Mouse (Mus musculus): Measurements from ENCODE around the gene Nfatc2ip. TPM values are rescaled to one million over a fixed set of nuclear protein-coding genes. Genes with fewer than 3 reads are reported as not detected.

The Nfatc2ip gene
- polyA plus RNA-seq (2015; fragmentation: Nextera tagmentation; extraction: Ambion mirVana): 1.0 and 1.7 TPM in 2 replicates

DNA sequence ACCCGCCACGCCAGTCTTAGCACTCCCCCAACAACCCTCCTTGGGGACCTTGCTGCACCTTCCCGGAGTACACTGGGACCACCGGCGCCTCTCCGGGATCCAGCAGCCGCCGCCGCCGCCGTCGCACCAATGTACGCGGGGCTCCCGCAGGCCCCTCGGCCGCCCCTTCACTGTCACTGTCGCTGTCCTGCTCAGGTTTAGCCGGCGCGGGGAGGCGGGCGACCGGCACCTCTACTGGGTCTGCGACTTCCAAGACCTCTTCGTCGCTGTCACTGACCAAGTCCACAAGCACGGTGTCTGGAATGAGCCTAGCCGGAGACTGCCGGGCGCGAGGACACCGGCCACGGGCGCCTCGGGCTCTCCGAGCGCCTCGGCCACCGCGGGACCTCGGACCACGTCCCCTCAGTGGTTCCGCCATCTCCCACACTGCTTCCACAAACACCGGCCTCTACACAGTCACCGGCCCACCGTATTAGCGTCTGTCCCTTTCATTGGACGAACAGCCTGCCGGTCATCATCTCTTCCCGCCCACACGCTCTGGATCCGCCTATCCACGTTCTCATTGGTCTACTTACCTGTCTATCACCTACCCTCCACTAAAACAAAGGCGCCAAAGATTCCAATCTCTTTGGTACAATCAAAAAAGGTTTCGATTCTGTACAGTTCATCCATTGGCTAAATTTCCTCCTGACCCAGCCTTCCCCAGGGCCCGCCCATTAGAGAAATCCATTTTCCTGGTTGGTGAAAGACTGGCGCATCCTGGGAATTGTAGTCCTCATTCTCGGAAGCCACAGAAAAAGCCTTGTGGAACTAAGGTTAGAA lies at the start of gene Nfatc2ip:
Nfatc2ip (minus strand) TSS at position 440 of the 822 bp plus-strand sequence.
- Histone ChIP-seq H3K9me3 (no peaks in the 10 kb centered on the region), H3K4me3 (peak within 1 kb of the TSS; percentile 86), H3K27me3 (replicated peaks) (no peaks in the 10 kb centered on the region), H3K4me2 (peak within 1 kb of the TSS; percentile 78), H3K4me1 (peaks cover 15% of the 10 kb centered on the region), H3K27ac (replicated peaks) (peak within 1 kb of the TSS; percentile 70), H3K36me3 (peaks cover 7% of the 10 kb centered on the region; the same call in 1 of the 2 replicates), H3K9ac (peak within 1 kb of the TSS; percentile 89)
- WGBS: 1% methylated on average over 59 of the region's 59 CpGs
- peak; percentile 99 for ATAC-seq (ENCODE audit: extremely low read depth, insufficient number of reproducible peaks, low FRiP score, low TSS enrichment)

DNA sequence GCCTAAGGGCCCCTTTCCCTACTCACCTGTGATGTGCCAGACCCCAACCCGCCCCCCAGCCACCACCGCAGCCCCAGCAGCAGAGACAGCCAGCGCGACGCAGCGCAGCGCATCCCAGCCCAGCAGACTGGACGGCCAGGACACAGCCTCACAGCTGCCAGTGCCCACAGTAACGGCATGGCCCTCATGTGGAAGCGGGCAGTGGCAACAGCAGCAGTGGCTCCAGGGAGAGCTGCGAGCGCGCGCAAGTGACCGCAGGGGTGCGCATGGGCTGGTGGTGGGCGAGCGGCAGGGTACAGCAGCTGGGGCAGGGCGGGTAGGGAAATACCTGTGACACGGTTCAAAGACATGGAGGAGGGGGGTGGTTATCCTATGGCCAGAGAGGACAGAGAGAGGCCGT lies 49.7 kb upstream of the Nfatc2ip start:
- Histone ChIP-seq H3K9me3 (no peaks in the 10 kb centered on the region), H3K4me1 (no peaks in the 10 kb centered on the region), H3K4me2 (no peak overlapping the region), H3K36me3 (peaks cover 64% of the 10 kb centered on the region), H3K9ac (no peak overlapping the region), H3K27ac (replicated peaks) (no peak overlapping the region), H3K4me3 (no peak overlapping the region), H3K27me3 (replicated peaks) (no peaks in the 10 kb centered on the region)
- no peak for ATAC-seq (ENCODE audit: extremely low read depth, insufficient number of reproducible peaks, low FRiP score, low TSS enrichment)
- 85% methylated on average over 21 of the region's 21 CpGs for WGBS

DNA sequence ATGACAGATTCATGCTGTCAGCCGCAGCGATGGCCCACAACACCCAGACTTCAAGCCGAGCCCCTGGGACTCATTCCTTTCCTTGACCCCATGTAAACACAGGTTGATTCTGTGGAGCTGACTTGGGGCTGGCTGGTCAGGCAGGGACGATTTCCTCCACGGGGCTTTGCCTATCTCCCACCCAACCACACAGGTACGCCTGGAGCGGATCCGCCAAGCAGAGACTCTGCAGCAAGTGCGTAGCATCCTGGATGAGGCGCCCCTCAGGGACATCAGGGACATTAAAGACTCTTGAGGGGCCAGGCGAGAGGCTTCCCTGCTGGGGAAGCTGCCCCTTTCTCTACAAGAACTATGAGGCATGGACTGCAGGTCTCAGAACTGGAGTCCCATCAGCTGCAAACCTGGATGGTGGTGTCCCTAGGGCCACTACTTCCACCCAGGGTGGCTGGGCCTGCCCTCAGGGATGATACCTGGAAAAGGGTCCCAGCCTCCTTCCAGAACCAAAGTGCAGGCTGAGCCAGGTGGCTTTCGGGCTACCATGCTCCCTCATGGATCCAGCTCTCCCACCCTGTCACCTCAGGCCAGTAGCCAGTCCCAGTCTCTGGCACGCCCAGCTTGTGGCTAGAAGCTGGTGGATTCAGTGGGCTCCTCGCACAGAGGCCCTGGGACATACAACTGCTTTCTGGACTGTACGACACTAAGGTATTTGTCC lies 48.7 kb upstream of the Nfatc2ip start:
- Histone ChIP-seq H3K27ac (replicated peaks) (no peak overlapping the region), H3K9ac (no peak overlapping the region), H3K4me3 (no peak overlapping the region), H3K9me3 (no peaks in the 10 kb centered on the region), H3K4me1 (no peaks in the 10 kb centered on the region), H3K27me3 (replicated peaks) (no peaks in the 10 kb centered on the region), H3K36me3 (peaks cover 74% of the 10 kb centered on the region), H3K4me2 (no peak overlapping the region)
- WGBS: 86% methylated on average over 15 of the region's 15 CpGs
- ATAC-seq (ENCODE audit: extremely low read depth, insufficient number of reproducible peaks, low FRiP score, low TSS enrichment): no peak

DNA sequence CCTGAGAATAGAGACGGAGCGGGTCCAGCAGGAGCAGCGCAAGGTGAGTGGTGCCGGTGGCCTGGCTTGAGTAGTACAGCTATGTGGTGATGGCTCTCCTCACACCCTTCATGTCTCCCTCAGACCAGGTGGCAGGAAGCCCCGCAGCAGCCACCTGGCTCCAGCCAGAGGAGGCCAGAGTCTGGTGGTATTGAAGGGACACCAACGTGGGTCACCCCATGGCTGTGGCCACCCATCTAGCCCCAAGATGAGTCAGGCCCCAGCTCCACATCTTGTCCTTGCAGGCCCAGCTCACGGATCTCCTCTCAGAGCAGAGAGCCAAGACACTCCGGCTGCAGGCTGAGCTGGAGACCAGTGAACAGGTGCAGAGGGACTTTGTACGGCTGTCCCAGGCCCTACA lies 48.0 kb upstream of the Nfatc2ip start:
- H3K4me1 ChIP-seq: no peaks in the 10 kb centered on the region
- H3K9me3 ChIP-seq: no peaks in the 10 kb centered on the region
- H3K4me2 ChIP-seq: no peak overlapping the region
- H3K27me3 ChIP-seq (replicated peaks): no peaks in the 10 kb centered on the region
- 90% methylated on average over 9 of the region's 9 CpGs for WGBS
- H3K27ac ChIP-seq (replicated peaks): no peak overlapping the region
- H3K36me3 ChIP-seq: peaks cover 80% of the 10 kb centered on the region
- no peak for ATAC-seq (ENCODE audit: extremely low read depth, insufficient number of reproducible peaks, low FRiP score, low TSS enrichment)
- H3K4me3 ChIP-seq: no peak overlapping the region
- no peak overlapping the region for H3K9ac ChIP-seq

DNA sequence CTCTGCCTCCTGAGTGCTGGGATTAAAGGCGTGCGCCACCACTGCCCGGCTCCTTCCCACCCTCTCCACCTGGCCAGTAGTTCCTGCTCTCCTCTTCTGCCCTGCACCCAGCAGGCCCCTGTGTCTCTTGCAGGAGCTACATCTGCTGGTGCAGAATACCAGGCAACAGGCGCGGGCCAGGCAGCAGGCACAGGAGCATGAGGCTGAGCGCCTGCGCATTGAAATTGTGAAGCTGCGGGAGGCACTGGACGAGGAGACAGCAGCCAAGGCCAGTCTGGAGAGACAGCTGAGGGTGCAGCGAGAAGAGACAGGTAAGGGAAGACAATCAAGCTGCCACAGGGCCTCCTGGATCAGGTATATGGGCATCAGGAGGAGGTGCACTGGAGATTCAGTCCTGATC lies 47.5 kb upstream of the Nfatc2ip start:
- peaks cover 83% of the 10 kb centered on the region for H3K36me3 ChIP-seq
- no peaks in the 10 kb centered on the region for H3K27me3 ChIP-seq (replicated peaks)
- H3K9ac ChIP-seq: no peak overlapping the region
- ATAC-seq (ENCODE audit: extremely low read depth, insufficient number of reproducible peaks, low FRiP score, low TSS enrichment): no peak
- 87% methylated on average over 10 of the region's 10 CpGs for WGBS
- H3K4me2 ChIP-seq: no peak overlapping the region
- H3K9me3 ChIP-seq: no peaks in the 10 kb centered on the region
- H3K4me3 ChIP-seq: no peak overlapping the region
- H3K4me1 ChIP-seq: no peaks in the 10 kb centered on the region
- H3K27ac ChIP-seq (replicated peaks): no peak overlapping the region

DNA sequence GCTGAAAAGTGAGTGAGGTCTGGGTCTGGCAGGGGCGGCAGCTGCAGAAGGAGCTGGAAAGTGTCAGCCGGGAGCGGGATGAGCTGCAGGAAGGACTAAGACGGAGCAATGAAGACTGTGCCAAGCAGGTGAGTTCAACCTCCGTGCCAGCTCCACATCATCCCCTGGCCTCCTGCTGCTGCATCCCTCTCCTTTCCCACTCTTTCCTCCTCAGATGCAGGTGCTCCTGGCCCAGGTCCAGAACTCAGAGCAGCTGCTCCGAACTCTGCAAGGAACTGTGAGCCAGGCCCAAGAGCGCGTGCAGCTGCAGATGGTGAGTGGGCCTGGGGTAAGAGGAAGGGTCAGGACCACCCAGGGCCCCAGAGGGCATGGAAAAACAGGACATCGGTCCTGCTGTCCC lies 43.6 kb upstream of the Nfatc2ip start:
- Histone ChIP-seq H3K4me2 (no peak overlapping the region), H3K36me3 (peaks cover 64% of the 10 kb centered on the region), H3K4me3 (no peak overlapping the region), H3K27me3 (replicated peaks) (no peaks in the 10 kb centered on the region), H3K9me3 (no peaks in the 10 kb centered on the region), H3K9ac (no peak overlapping the region), H3K4me1 (no peaks in the 10 kb centered on the region), H3K27ac (replicated peaks) (no peak overlapping the region)
- 84% methylated on average over 8 of the region's 9 CpGs for WGBS
- no peak for ATAC-seq (ENCODE audit: extremely low read depth, insufficient number of reproducible peaks, low FRiP score, low TSS enrichment)

DNA sequence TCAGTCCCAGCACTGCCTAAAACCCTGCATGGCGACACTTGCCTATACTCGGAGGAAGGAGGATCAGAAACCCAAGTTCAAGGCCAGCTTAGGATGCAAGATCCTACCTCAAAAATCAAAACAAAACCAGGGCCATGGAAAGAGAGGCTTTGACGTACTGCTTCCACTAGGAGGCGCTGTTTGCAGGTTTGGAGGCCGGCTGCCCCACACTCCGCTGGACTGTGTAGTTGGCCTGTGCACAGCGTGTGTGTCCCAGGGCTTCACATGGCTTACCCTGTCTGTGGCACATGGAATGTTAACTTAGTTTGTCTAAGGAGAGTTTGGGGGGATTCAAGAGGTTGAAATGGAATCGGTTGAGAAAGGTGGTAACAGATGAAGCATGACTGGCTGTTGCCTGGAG lies 40.3 kb upstream of the Nfatc2ip start:
- Histone ChIP-seq H3K4me1 (no peaks in the 10 kb centered on the region), H3K27me3 (replicated peaks) (no peaks in the 10 kb centered on the region), H3K9me3 (no peaks in the 10 kb centered on the region), H3K27ac (replicated peaks) (no peak overlapping the region), H3K36me3 (peaks cover 62% of the 10 kb centered on the region), H3K4me3 (no peak overlapping the region), H3K4me2 (no peak overlapping the region), H3K9ac (no peak overlapping the region)
- no peak for ATAC-seq (ENCODE audit: extremely low read depth, insufficient number of reproducible peaks, low FRiP score, low TSS enrichment)
- 15% methylated on average over 8 of the region's 8 CpGs for WGBS

DNA sequence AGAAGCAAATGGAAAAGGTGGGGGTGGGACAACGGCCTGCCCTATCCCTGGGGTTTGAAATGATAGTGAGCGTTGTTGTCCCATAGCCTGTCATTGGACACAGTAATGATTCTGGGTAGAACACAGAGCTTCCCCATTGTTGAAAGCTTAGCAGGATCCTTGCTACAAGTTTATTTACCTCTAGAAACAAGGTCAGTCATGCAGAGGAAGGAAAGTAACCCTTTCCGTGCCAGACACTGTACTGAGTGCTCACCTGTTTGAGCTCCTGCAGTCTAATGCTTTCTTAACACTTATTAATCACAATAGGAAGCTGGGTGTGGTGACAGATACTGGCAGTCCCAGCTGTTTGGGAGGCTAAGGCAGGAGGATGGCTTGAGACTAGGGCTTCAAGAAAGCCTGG lies 39.3 kb upstream of the Nfatc2ip start:
- H3K9ac ChIP-seq: no peak overlapping the region
- no peaks in the 10 kb centered on the region for H3K9me3 ChIP-seq
- WGBS: 78% methylated on average over 3 of the region's 3 CpGs
- H3K36me3 ChIP-seq: peaks cover 62% of the 10 kb centered on the region
- no peak overlapping the region for H3K27ac ChIP-seq (replicated peaks)
- no peaks in the 10 kb centered on the region for H3K4me1 ChIP-seq
- H3K27me3 ChIP-seq (replicated peaks): no peaks in the 10 kb centered on the region
- ATAC-seq (ENCODE audit: extremely low read depth, insufficient number of reproducible peaks, low FRiP score, low TSS enrichment): no peak
- H3K4me2 ChIP-seq: no peak overlapping the region
- H3K4me3 ChIP-seq: no peak overlapping the region

DNA sequence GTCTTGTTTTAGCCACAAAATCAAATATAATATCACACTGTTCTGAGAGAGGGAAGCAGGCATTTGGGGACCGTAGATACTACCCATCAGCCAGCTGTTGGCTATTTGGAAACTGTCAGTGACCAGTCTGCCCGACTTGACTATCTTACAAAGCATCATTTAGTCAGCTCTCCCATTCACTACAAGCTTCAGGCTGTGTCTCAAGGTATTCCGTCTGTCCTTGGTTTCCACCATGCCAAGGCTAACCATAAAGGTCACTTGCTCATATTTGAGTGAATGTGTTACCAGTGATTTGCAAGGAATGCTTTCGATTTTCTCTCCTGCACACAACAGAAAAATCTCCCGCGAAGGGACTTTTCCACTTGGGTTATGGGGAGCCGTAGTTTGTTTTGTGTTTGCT lies 38.2 kb upstream of the Nfatc2ip start:
- ATAC-seq (ENCODE audit: extremely low read depth, insufficient number of reproducible peaks, low FRiP score, low TSS enrichment): no peak
- no peak overlapping the region for H3K9ac ChIP-seq
- H3K36me3 ChIP-seq: peaks cover 51% of the 10 kb centered on the region
- H3K9me3 ChIP-seq: no peaks in the 10 kb centered on the region
- H3K27me3 ChIP-seq (replicated peaks): no peaks in the 10 kb centered on the region
- no peak overlapping the region for H3K27ac ChIP-seq (replicated peaks)
- 79% methylated on average over 7 of the region's 7 CpGs for WGBS
- peaks cover 6% of the 10 kb centered on the region for H3K4me1 ChIP-seq
- H3K4me2 ChIP-seq: no peak overlapping the region
- no peak overlapping the region for H3K4me3 ChIP-seq

DNA sequence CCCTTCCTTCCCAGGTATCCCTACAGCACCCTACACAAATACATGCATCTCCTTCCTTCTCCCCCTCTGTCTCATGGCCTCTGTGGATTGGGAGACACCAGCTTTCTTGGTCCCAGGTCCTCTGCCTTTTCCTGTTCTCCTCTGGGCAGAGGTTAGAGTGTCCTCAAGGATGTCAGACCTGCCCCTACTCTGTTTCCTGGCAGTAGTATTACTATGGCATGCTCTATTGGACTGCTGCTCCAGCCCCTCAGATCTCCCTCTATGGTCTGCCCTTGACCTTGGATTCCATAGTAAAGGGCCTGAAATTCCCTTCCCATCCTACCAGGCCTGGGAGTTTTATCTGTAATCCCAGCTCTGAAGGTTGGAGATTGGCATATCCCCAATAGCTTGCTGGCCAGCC lies 33.6 kb upstream of the Nfatc2ip start:
- Histone ChIP-seq H3K36me3 (peaks cover 33% of the 10 kb centered on the region), H3K9ac (no peak overlapping the region; the same call in 1 of the 2 replicates), H3K4me2 (peak overlapping the region; percentile 72; the same call in 1 of the 2 replicates)

DNA sequence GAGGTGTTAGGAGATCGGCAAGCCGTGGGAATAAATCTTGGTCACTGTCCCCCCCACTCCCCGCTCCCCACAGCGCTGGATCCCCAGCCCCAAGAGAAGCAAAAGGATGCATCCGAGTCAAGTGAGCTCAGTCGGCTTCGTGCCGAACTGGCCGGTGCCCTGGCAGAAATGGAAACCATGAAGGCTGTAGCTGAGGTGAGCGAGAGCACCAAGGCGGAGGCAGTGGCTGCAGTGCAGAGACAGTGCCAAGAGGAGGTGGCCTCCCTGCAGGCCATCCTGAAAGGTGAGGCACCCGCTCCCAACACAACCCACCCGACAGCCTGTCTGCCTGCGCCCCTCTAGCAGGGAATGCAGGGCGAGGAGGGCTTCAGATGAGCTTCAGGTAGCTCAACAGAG lies 33.0 kb upstream of the Nfatc2ip start:
- Histone ChIP-seq H3K27me3 (replicated peaks) (no peaks in the 10 kb centered on the region), H3K4me2 (peak overlapping the region; percentile 72), H3K9ac (peak overlapping the region; percentile 88), H3K4me1 (peaks cover 18% of the 10 kb centered on the region), H3K9me3 (no peaks in the 10 kb centered on the region), H3K4me3 (peak overlapping the region; percentile 75), H3K27ac (replicated peaks) (0 out of 2 replicates have a peak overlapping the region, but pooled peaks have one; percentile 20), H3K36me3 (peaks cover 28% of the 10 kb centered on the region)
- ATAC-seq (ENCODE audit: extremely low read depth, insufficient number of reproducible peaks, low FRiP score, low TSS enrichment): 0 out of 2 replicates have a peak, but pooled peaks have one; percentile 14
- WGBS: 23% methylated on average over 15 of the region's 15 CpGs

More for the DNA sequence above, 33.6 kb upstream of the Nfatc2ip start:
- ATAC-seq (ENCODE audit: extremely low read depth, insufficient number of reproducible peaks, low FRiP score, low TSS enrichment): no peak
- Histone ChIP-seq H3K27me3 (replicated peaks) (no peaks in the 10 kb centered on the region), H3K4me1 (peaks cover 18% of the 10 kb centered on the region), H3K9me3 (no peaks in the 10 kb centered on the region), H3K27ac (replicated peaks) (no peak overlapping the region), H3K4me3 (no peak overlapping the region)

All from heart, embryonic 13.5 days (tissue).